Mouse (Mus musculus) intestine, embryonic 15.5 days (tissue): Measurements from ENCODE around the gene Mfsd4a. TPM values are rescaled to one million over a fixed set of nuclear protein-coding genes. Genes with fewer than 3 reads are reported as not detected.

ENCODE experiments used
- ATAC-seq: fragments of 200-750 bp; cut with Nextera tagmentation; 2 replicates; pipeline ENCODE4 v1.8.0; 2017; ENCODE audit warnings: moderate TSS enrichment, moderate library complexity
- H3K27ac ChIP-seq: fragments of 300-500 bp; sonication (generic); 2 replicates; pipeline ENCODE4 v1.5.1; 2015; ENCODE audit warnings: mild to moderate bottlenecking, inconsistent platforms
- H3K27me3 ChIP-seq: fragments of 300-500 bp; sonication (generic); replicated peaks from 2 replicates; pipeline ENCODE4 v1.6.1; 2015; ENCODE audit warnings: inconsistent platforms
- H3K36me3 ChIP-seq: fragments of 300-500 bp; sonication (generic); 2 replicates; pipeline ENCODE4 v1.6.1; 2015; ENCODE audit warnings: inconsistent platforms
- H3K4me1 ChIP-seq: fragments of 300-500 bp; sonication (generic); replicated peaks from 2 replicates; pipeline ENCODE4 v1.6.1; 2015; ENCODE audit warnings: inconsistent platforms
- H3K4me2 ChIP-seq: fragments of 300-500 bp; sonication (generic); replicated peaks from 2 replicates; pipeline ENCODE4 v1.6.1; 2015; ENCODE audit warnings: mild to moderate bottlenecking, inconsistent platforms
- H3K4me3 ChIP-seq: fragments of 300-500 bp; sonication (generic); replicated peaks from 2 replicates; pipeline ENCODE4 v1.5.1; 2015; ENCODE audit warnings: inconsistent platforms
- H3K9ac ChIP-seq: fragments of 300-500 bp; sonication (generic); 2 replicates; pipeline ENCODE4 v1.6.1; 2015; ENCODE audit warnings: inconsistent platforms
- H3K9me3 ChIP-seq: fragments of 300-500 bp; sonication (generic); 2 replicates; pipeline ENCODE4 v1.6.1; 2016; ENCODE audit warnings: inconsistent platforms
- WGBS: fragments of 180-500 bp; shearing (Covaris S2); methylation state at CpG from one replicate; pipeline ENCODE4 v1.1.7; 2015; 5-methylcytosine and 5-hydroxymethylcytosine counted together
- polyA plus RNA-seq: library from polyadenylated mRNA; unstranded; fragments of >200 nt; fragmentation: Nextera tagmentation; extraction: Ambion mirVana; gene quantifications from 2 replicates; pipeline ENCODE4 v1.2.1, GENCODE M21; 2015

Mfsd4a gene
- polyA plus RNA-seq, 1 experiment from 2014 or later, result 8.7 TPM

DNA sequence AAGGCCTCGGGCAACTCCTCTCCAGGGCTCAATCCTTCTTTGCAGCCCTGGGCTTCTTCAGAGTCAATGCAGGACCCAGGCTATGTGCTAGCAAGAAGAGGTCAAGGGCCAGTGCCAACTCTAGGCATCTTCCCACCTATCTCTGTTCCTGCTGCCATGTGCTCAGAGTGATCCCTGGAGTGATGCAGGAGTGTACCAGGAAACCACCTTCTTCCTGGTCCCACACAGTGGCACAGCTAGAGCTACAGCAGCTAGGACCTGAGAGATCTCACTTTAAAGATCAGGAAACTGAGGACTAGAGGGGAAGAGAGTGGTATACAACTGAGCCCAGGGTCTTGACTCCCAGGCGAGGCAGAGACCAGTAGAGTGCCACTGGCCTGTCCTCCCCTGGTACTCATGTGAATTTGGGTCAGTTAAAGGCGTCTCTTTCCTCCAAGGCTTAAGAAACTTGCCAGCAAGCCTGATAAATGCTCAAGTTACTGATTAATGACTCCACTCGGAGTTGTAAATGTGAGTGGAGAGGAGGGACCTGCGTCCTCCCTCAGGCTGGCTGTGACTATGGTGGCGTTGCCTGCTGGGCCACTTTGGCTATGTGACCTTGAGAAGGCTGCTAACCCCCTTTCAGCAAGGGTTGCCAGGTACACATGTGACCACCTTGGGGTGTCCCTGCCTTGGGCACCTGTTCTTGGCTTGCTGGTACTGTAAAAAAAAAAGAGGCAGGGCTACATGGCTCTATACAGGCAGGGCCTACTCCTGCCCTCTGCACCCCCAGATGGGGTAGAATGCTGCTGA lies 5.9 kb downstream of the Mfsd4a start:
- Histone ChIP-seq H3K9ac (no peak overlapping the region), H3K36me3 (no peaks in the 10 kb centered on the region), H3K4me1 (peaks cover 11% of the 10 kb centered on the region), H3K27me3 (peaks cover 6% of the 10 kb centered on the region), H3K27ac (peak overlapping the region; percentile 67), H3K4me2 (no peak overlapping the region), H3K4me3 (no peak overlapping the region), H3K9me3 (no peaks in the 10 kb centered on the region)
- ATAC-seq, result peak; percentile 74
- WGBS, result 49% methylated on average over 6 of the region's 6 CpGs

GRCm38 (mm10) chr1:132060036-132060769 lies 7.7 kb downstream of the Mfsd4a start:
- H3K36me3 ChIP-seq, result no peaks in the 10 kb centered on the region
- H3K9me3 ChIP-seq, result no peaks in the 10 kb centered on the region
- no peak overlapping the region for H3K4me2 ChIP-seq
- ATAC-seq, result no peak
- H3K27me3 ChIP-seq, result no peaks in the 10 kb centered on the region
- no peak overlapping the region for H3K4me3 ChIP-seq
- no peak overlapping the region for H3K27ac ChIP-seq
- peaks cover 11% of the 10 kb centered on the region for H3K4me1 ChIP-seq
- 58% methylated on average over 7 of the region's 7 CpGs for WGBS
- no peak overlapping the region for H3K9ac ChIP-seq

- H3K4me1 ChIP-seq, result peaks cover 11% of the 10 kb centered on the region
- no peak overlapping the region for H3K9ac ChIP-seq
- no peak overlapping the region for H3K4me2 ChIP-seq
- H3K27ac ChIP-seq, result no peak overlapping the region
- H3K27me3 ChIP-seq, result no peaks in the 10 kb centered on the region
- no peak overlapping the region for H3K4me3 ChIP-seq
- no peaks in the 10 kb centered on the region for H3K36me3 ChIP-seq
- H3K9me3 ChIP-seq, result no peaks in the 10 kb centered on the region
- peak; percentile 37 for ATAC-seq
- WGBS, result 84% methylated on average over 5 of the region's 5 CpGs
These were observed 9.3 kb downstream of the Mfsd4a start for GRCm38 (mm10) chr1:132058558-132058957.

DNA sequence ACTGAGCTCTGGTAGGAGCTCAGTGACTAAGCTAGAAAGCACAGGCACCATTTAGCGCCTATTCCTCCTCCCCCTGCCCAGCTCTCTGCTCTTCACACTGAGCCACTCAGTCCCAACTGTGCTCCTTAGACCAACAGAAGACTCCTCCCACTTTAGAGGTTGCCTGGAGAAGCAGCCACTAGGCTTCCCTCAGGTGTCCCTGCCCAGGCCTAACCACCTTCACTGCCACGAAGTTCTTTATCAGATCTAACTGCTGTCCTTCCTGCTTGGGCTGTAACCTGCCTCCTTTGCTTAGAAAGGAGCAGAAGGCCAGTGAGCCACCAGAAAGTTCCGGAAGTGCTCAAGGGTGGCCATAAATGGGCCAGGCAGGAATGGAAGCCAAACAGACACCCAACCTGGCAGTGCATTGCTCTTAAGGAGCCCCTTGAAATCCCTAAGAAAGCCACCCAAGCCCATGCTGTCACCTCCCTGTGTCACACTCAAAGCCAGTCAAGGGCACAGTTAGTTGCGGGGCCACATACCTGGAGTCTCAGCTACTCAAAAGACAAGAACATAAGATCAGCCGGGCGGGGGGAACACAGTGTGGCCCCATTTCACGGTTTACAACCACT lies 12.7 kb downstream of the Mfsd4a start:
- Histone ChIP-seq H3K4me2 (no peak overlapping the region), H3K36me3 (no peaks in the 10 kb centered on the region), H3K27ac (no peak overlapping the region), H3K4me3 (no peak overlapping the region), H3K27me3 (no peaks in the 10 kb centered on the region), H3K4me1 (peaks cover 9% of the 10 kb centered on the region), H3K9ac (no peak overlapping the region), H3K9me3 (no peaks in the 10 kb centered on the region)
- peak; percentile 46 for ATAC-seq
- 77% methylated on average over 7 of the region's 7 CpGs for WGBS

DNA sequence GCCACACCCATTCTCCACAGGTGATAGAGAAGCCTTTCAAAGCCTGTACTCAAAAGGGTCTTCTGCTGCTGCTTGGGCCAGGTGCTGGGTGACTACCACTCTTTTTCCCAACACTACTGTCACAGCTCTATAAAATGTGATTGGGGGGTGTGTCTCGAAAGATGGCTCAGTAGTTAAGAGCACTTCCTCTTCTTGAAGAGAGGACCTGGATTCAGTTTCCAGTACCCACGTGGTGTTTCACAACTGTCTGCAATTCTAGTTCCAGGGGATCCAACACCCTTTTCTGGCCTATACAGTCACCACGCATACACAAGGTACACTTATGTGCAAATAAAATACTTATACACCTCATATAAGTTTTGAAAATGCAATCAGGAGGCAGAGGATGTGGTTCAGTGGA lies 13.5 kb downstream of the Mfsd4a start:
- Histone ChIP-seq H3K36me3 (no peaks in the 10 kb centered on the region), H3K9ac (no peak overlapping the region), H3K27ac (no peak overlapping the region), H3K27me3 (no peaks in the 10 kb centered on the region), H3K4me2 (no peak overlapping the region), H3K4me1 (peaks cover 7% of the 10 kb centered on the region), H3K4me3 (no peak overlapping the region), H3K9me3 (no peaks in the 10 kb centered on the region)
- no peak for ATAC-seq
- WGBS, result 74% methylated on average over 3 of the region's 3 CpGs

DNA sequence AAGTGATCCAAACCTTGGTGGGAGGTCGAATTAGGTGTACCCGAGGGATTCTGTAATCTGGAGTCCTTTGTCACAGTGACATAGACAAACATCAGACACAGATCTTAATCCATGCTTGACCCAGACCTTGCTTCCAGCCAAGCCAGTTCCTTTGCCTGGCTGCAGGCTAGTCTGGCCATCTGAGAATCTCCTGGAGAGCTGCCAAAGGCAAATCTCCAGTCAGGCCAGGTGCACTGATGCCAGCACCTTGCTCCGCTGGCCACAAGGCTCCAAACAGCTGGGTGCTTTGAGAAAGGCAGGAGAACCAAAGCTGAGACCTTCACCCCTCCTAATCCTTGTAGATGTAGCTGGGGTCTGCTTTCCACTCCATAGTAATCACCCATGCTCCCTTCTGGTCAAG lies 16.1 kb downstream of the Mfsd4a start:
- H3K9me3 ChIP-seq, result no peaks in the 10 kb centered on the region
- no peaks in the 10 kb centered on the region for H3K36me3 ChIP-seq
- no peak overlapping the region for H3K9ac ChIP-seq
- no peaks in the 10 kb centered on the region for H3K4me1 ChIP-seq
- 77% methylated on average over 3 of the region's 3 CpGs for WGBS
- no peak overlapping the region for H3K4me2 ChIP-seq
- no peak overlapping the region for H3K4me3 ChIP-seq
- no peaks in the 10 kb centered on the region for H3K27me3 ChIP-seq
- no peak overlapping the region for H3K27ac ChIP-seq
- ATAC-seq, result no peak

- H3K9ac ChIP-seq, result no peak overlapping the region
- no peaks in the 10 kb centered on the region for H3K36me3 ChIP-seq
- no peak overlapping the region for H3K4me2 ChIP-seq
- no peak overlapping the region for H3K4me3 ChIP-seq
- H3K27ac ChIP-seq, result no peak overlapping the region
- 0 out of 2 replicates have a peak, but pooled peaks have one; percentile 61 for ATAC-seq
- no peaks in the 10 kb centered on the region for H3K4me1 ChIP-seq
- no peaks in the 10 kb centered on the region for H3K27me3 ChIP-seq
- no peaks in the 10 kb centered on the region for H3K9me3 ChIP-seq
- 20% methylated on average over 15 of the region's 15 CpGs for WGBS
These were observed 21.6 kb downstream of the Mfsd4a start for GRCm38 (mm10) chr1:132046143-132046735.

- H3K4me3 ChIP-seq, result no peak overlapping the region
- no peak overlapping the region for H3K4me2 ChIP-seq
- no peak overlapping the region for H3K27ac ChIP-seq
- no peak overlapping the region for H3K9ac ChIP-seq
- no peak for ATAC-seq
- no peaks in the 10 kb centered on the region for H3K36me3 ChIP-seq
- no peaks in the 10 kb centered on the region for H3K9me3 ChIP-seq
- no peaks in the 10 kb centered on the region for H3K4me1 ChIP-seq
- no peaks in the 10 kb centered on the region for H3K27me3 ChIP-seq
- WGBS, result 65% methylated on average over 4 of the region's 4 CpGs
These were observed 24.1 kb downstream of the Mfsd4a start for GRCm38 (mm10) chr1:132043759-132044158.

GRCm38 (mm10) chr1:132040201-132040621 lies 27.7 kb downstream of the Mfsd4a start:
- Histone ChIP-seq H3K4me2 (no peak overlapping the region), H3K9me3 (no peaks in the 10 kb centered on the region), H3K36me3 (peaks cover 3% of the 10 kb centered on the region; the same call in 1 of the 2 replicates), H3K27me3 (no peaks in the 10 kb centered on the region), H3K4me1 (no peaks in the 10 kb centered on the region), H3K9ac (no peak overlapping the region), H3K27ac (no peak overlapping the region), H3K4me3 (no peak overlapping the region)
- WGBS, result 63% methylated on average over 9 of the region's 9 CpGs
- peak; percentile 65; the same call in 1 of the 2 replicates for ATAC-seq

DNA sequence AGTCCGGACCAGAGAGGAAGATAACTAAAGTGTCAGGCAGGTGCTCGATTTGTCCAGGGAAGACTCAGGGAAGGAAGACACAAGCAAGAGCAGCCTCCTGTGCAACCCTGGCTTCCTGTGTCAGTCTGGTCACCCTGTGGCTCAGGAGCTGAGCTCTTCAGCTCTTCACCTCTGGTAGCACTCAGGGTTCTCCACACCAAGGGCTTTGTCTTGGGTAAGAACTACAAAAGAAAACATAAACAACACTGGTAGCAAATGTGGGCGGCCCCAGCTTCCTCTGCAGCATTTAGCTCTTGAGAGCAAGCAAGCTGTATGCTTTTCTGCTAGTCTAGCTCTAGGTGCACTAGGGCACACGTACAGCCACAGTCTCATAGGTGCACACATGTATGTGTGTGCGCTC lies 29.1 kb downstream of the Mfsd4a start:
- Histone ChIP-seq H3K27ac (no peak overlapping the region), H3K4me1 (no peaks in the 10 kb centered on the region), H3K4me3 (no peak overlapping the region), H3K9ac (no peak overlapping the region), H3K4me2 (no peak overlapping the region), H3K27me3 (no peaks in the 10 kb centered on the region), H3K36me3 (peaks cover 4% of the 10 kb centered on the region; the same call in 1 of the 2 replicates), H3K9me3 (no peaks in the 10 kb centered on the region)
- ATAC-seq, result no peak
- WGBS, result 76% methylated on average over 5 of the region's 5 CpGs

DNA sequence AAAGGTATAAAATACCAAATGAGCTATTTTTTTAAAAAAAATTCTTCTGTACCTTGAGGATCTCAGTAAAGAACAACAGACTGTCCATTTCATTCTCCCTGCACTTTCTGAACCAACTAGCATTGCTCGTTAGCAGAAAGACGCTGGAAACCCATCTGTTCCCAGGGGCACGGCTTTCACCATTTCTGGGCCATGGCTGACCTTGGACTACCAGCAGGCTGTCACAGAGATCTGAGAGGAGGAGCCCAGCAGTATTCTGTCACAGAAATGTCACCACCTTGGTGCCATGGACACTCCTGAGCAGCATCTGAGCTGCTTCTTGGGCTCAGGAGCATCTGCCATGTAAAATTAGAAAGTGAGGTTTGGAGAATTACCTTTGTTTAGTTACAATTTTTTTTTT lies 30.1 kb downstream of the Mfsd4a start:
- peaks cover 9% of the 10 kb centered on the region for H3K36me3 ChIP-seq
- H3K27ac ChIP-seq, result no peak overlapping the region
- H3K4me2 ChIP-seq, result no peak overlapping the region
- H3K4me1 ChIP-seq, result no peaks in the 10 kb centered on the region
- H3K4me3 ChIP-seq, result no peak overlapping the region
- ATAC-seq, result no peak
- H3K9ac ChIP-seq, result no peak overlapping the region
- H3K27me3 ChIP-seq, result no peaks in the 10 kb centered on the region
- H3K9me3 ChIP-seq, result no peaks in the 10 kb centered on the region
- 77% methylated on average over 3 of the region's 3 CpGs for WGBS

DNA sequence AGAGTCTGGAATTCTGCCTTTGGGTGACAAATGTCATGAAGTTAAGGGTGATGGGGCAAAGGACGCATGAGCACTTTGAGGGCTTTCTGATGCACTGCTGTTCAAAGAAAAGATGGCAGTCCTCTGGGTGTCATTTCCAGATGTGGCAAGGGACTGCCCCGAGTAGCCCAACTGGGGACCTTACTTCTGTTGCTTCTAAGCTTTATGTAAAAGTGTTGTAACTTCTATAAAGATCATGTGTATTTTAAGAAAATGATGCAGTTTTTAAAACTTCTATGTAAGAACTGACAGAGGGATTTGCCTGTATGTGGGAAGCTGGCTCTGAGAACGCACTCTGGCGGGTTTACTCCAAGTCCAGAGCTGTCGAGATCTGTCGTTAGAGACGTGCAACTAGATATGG lies 35.7 kb downstream of the Mfsd4a start:
- ATAC-seq, result no peak
- Histone ChIP-seq H3K27ac (no peak overlapping the region), H3K27me3 (no peaks in the 10 kb centered on the region), H3K9me3 (no peaks in the 10 kb centered on the region), H3K36me3 (peaks cover 9% of the 10 kb centered on the region; the same call in 1 of the 2 replicates), H3K4me2 (no peak overlapping the region), H3K4me1 (no peaks in the 10 kb centered on the region), H3K4me3 (no peak overlapping the region), H3K9ac (no peak overlapping the region)
- 84% methylated on average over 7 of the region's 7 CpGs for WGBS
